Mouse (Mus musculus) kidney, embryonic 15.5 days (tissue): ENCODE measurements around the gene Gtf2h2. TPM values are rescaled to one million over a fixed set of nuclear protein-coding genes. Genes with fewer than 3 reads are reported as not detected.
"Not testable (repeated sequence)": the region's sequence is repeated elsewhere in the genome, so short reads cannot be mapped to it uniquely, and the experiment has no call there.

Source experiments
- ATAC-seq: fragments of 200-750 bp; cut with Nextera tagmentation; replicated peaks from 2 replicates; pipeline ENCODE4 v1.8.0; 2017; ENCODE audit warnings: moderate TSS enrichment; ENCODE audit not compliant: low FRiP score
- H3K27ac ChIP-seq: fragments of 300-500 bp; sonication (generic); 2 replicates; pipeline ENCODE4 v1.5.1; 2015; ENCODE audit warnings: mild to moderate bottlenecking, inconsistent platforms
- H3K27me3 ChIP-seq: fragments of 300-500 bp; sonication (generic); 2 replicates; pipeline ENCODE4 v1.6.1; 2015; ENCODE audit warnings: inconsistent platforms
- H3K36me3 ChIP-seq: fragments of 300-500 bp; sonication (generic); 2 replicates; pipeline ENCODE4 v1.6.1; 2015; ENCODE audit warnings: inconsistent platforms
- H3K4me1 ChIP-seq: fragments of 300-500 bp; sonication (generic); 2 replicates; pipeline ENCODE4 v1.6.1; 2015; ENCODE audit warnings: inconsistent platforms
- H3K4me2 ChIP-seq: fragments of 300-500 bp; sonication (generic); 2 replicates; pipeline ENCODE4 v1.6.1; 2015; ENCODE audit warnings: moderate library complexity, mild to moderate bottlenecking, inconsistent platforms
- H3K4me3 ChIP-seq: fragments of 300-500 bp; sonication (generic); replicated peaks from 2 replicates; pipeline ENCODE4 v1.5.1; 2015; ENCODE audit warnings: mild to moderate bottlenecking, inconsistent platforms
- H3K9ac ChIP-seq: fragments of 300-500 bp; sonication (generic); 2 replicates; pipeline ENCODE4 v1.6.1; 2015; ENCODE audit warnings: mild to moderate bottlenecking, inconsistent platforms
- H3K9me3 ChIP-seq: fragments of 300-500 bp; sonication (generic); replicated peaks from 2 replicates; pipeline ENCODE4 v1.6.1; 2016; ENCODE audit warnings: inconsistent platforms
- WGBS: fragments of 180-500 bp; shearing (Covaris S2); methylation state at CpG from one replicate; pipeline ENCODE4 v1.1.7; 2015; ENCODE audit warnings: mixed read lengths; 5-methylcytosine and 5-hydroxymethylcytosine counted together
- polyA plus RNA-seq: library from polyadenylated mRNA; unstranded; fragments of >200 nt; fragmentation: Nextera tagmentation; extraction: Ambion mirVana; gene quantifications from 2 replicates; pipeline ENCODE4 v1.2.1, GENCODE M21; 2015

The Gtf2h2 gene
- polyA plus RNA-seq, 1 experiment from 2014 or later, result 82.1 TPM

DNA sequence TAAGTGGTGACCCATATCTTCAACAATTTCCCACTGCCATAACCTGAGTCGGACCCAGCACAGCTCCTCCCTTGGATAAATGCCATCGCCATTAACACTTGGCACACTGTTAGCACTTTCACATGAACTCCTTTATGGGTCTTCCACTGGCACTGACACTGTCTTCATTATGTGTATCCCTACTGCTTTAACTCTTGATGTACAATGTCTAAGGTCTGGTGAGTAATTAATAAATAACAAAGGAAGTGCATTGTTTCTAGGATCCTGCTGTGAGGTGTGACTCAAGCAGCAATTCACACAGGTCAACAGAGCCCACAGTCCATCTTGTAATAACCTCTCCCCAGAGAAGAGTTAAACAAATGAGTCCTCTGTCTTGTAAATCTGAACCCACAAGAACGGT lies 31.0 kb downstream of the Gtf2h2 start:
- no peaks in the 10 kb centered on the region for H3K9me3 ChIP-seq
- H3K4me3 ChIP-seq, result no peak overlapping the region
- H3K9ac ChIP-seq, result no peak overlapping the region
- peaks cover 61% of the 10 kb centered on the region for H3K36me3 ChIP-seq
- ATAC-seq, result no peak
- WGBS, result 70% methylated on average over 3 of the region's 3 CpGs
- no peaks in the 10 kb centered on the region for H3K27me3 ChIP-seq
- H3K4me1 ChIP-seq, result no peaks in the 10 kb centered on the region
- no peak overlapping the region for H3K27ac ChIP-seq
- H3K4me2 ChIP-seq, result no peak overlapping the region

GRCm38 (mm10) chr13:100452415-100453127 lies 39.8 kb downstream of the Gtf2h2 start, which contains the start of gene Naip1:
Gene Naip1 (minus strand): TSS chr13:100452869.
- H3K4me1 ChIP-seq, H3K4me3 ChIP-seq, H3K36me3 ChIP-seq, H3K27me3 ChIP-seq, H3K9ac ChIP-seq, H3K4me2 ChIP-seq, H3K9me3 ChIP-seq, H3K27ac ChIP-seq, ATAC-seq: not testable (repeated sequence)
- 77% methylated on average over 8 of the region's 8 CpGs for WGBS

DNA sequence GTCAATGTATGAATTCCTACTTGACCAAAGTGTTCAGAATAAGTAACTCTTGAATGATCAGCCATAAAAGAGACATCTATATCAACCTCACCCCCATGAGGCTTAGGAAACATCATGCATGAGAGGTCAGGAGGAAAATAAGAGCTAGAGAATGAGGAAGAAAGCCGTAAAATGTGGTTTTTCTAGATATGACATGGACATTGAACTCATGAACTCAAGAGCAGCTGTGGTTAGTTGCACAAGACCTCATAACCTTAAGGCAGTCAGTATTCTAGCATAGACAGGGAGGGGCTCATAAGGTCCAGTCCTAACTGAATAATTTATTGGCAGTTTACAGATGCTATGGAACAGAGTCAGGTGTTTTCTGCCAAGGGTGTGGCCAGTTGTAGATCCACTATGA lies 42.9 kb downstream of the Gtf2h2 start:
- Histone ChIP-seq H3K4me2 (no peak overlapping the region), H3K27ac (no peak overlapping the region), H3K4me3 (no peak overlapping the region), H3K9ac (no peak overlapping the region), H3K9me3 (no peaks in the 10 kb centered on the region), H3K36me3 (no peaks in the 10 kb centered on the region), H3K27me3 (no peaks in the 10 kb centered on the region), H3K4me1 (no peaks in the 10 kb centered on the region)
- WGBS, result 72% methylated on average over 1 of the region's 1 CpGs
- no peak for ATAC-seq

GRCm38 (mm10) chr13:100440116-100440515 lies 52.3 kb downstream of the Gtf2h2 start:
- Histone ChIP-seq H3K27me3 (no peaks in the 10 kb centered on the region), H3K27ac (no peak overlapping the region), H3K9me3 (no peaks in the 10 kb centered on the region), H3K36me3 (no peaks in the 10 kb centered on the region), H3K4me3 (no peak overlapping the region), H3K4me2 (no peak overlapping the region), H3K9ac (no peak overlapping the region), H3K4me1 (no peaks in the 10 kb centered on the region)
- 72% methylated on average over 3 of the region's 3 CpGs for WGBS
- no peak for ATAC-seq

- no peaks in the 10 kb centered on the region for H3K4me1 ChIP-seq
Observed at GRCm38 (mm10) chr13:100438701-100439100, 53.7 kb downstream of the Gtf2h2 start.

GRCm38 (mm10) chr13:100437322-100437825 lies 55.0 kb downstream of the Gtf2h2 start:
- Histone ChIP-seq H3K27me3 (no peaks in the 10 kb centered on the region), H3K4me1 (no peaks in the 10 kb centered on the region), H3K4me3 (no peak overlapping the region), H3K9ac (no peak overlapping the region), H3K36me3 (no peaks in the 10 kb centered on the region), H3K9me3 (no peaks in the 10 kb centered on the region), H3K27ac (no peak overlapping the region), H3K4me2 (no peak overlapping the region)
- no peak for ATAC-seq
- 76% methylated on average over 3 of the region's 3 CpGs for WGBS

More at GRCm38 (mm10) chr13:100438701-100439100, 53.7 kb downstream of the Gtf2h2 start:
- H3K4me2 ChIP-seq, result no peak overlapping the region
- no peak overlapping the region for H3K4me3 ChIP-seq
- WGBS, result 50% methylated on average over 1 of the region's 1 CpGs
- H3K27ac ChIP-seq, result no peak overlapping the region
- no peaks in the 10 kb centered on the region for H3K27me3 ChIP-seq
- H3K9me3 ChIP-seq, result no peaks in the 10 kb centered on the region
- H3K9ac ChIP-seq, result no peak overlapping the region
- ATAC-seq, result no peak
- no peaks in the 10 kb centered on the region for H3K36me3 ChIP-seq

DNA sequence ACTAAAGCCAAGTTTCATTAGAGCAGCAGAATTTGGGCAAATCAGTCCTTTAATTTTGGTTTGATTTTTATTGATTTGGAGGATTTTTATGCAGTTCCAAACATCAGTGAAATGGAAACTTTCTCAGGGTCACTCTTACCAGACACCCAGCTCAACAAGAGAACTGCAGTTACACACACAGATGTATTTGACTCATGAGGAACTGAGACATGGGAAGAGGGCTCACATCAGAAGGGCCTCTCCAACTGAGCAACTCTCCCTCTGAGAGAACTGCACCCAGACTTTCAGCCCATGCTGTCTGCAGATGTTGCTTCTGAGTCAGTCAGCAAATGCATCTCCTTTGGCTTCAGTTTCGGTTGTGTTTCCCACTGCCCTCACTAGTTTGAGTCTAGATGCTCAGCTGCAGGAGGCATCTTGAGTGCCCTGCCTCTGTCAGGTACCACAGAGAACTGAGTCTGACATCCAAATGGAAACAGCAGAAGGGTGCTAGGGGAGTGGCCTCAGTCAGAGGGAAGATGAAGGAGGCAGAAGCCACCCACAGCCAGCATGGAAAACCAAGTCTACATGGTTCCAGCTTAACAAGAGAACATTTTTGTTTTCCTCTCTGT lies 55.7 kb downstream of the Gtf2h2 start:
- not testable (repeated sequence) for H3K4me2 ChIP-seq, H3K9me3 ChIP-seq, H3K27me3 ChIP-seq, H3K4me3 ChIP-seq, ATAC-seq, H3K9ac ChIP-seq, H3K4me1 ChIP-seq, H3K36me3 ChIP-seq, H3K27ac ChIP-seq
- WGBS, result 86% methylated on average over 1 of the region's 1 CpGs

DNA sequence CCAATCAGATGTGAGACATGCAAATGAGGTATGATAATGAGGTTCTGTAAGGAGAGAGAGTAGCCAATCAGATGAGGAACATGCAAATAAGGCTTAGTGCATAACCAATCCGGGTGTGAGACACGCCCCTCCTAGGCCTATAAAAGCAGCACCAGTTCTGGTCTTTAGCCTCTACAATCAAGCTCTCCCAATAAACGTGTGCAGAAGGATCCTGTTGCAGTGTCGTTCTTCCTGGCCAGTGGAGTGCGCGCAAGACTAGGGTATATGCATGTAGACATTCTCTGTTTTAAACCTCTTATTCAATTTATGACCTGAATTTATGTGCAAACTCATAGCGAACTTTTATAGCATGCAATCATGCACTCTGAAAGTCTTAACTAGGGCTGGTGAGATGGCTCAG lies 72.4 kb downstream of the Gtf2h2 start:
- 88% methylated on average over 7 of the region's 7 CpGs for WGBS
- not testable (repeated sequence) for H3K9me3 ChIP-seq, H3K27me3 ChIP-seq, H3K4me1 ChIP-seq, H3K4me2 ChIP-seq, H3K4me3 ChIP-seq, H3K9ac ChIP-seq, H3K36me3 ChIP-seq, ATAC-seq, H3K27ac ChIP-seq

GRCm38 (mm10) chr13:100414428-100414827 lies 78.0 kb downstream of the Gtf2h2 start:
- H3K4me1 ChIP-seq, result no peaks in the 10 kb centered on the region
- no peak overlapping the region for H3K4me3 ChIP-seq
- H3K36me3 ChIP-seq, result no peaks in the 10 kb centered on the region
- WGBS, result 76% methylated on average over 1 of the region's 1 CpGs
- no peaks in the 10 kb centered on the region for H3K27me3 ChIP-seq
- no peaks in the 10 kb centered on the region for H3K9me3 ChIP-seq
- no peak for ATAC-seq
- no peak overlapping the region for H3K27ac ChIP-seq
- H3K4me2 ChIP-seq, result no peak overlapping the region
- no peak overlapping the region for H3K9ac ChIP-seq

Other genes with a start within 250 kb of the Gtf2h2 start
- 0.59 and 0.69 TPM in 2 replicates for gene Naip5, start 246.3 kb downstream of the Gtf2h2 start, polyA plus RNA-seq
- gene Naip6, start 174.9 kb downstream of the Gtf2h2 start, polyA plus RNA-seq, result 0.21 and 0.37 TPM in 2 replicates
- gene Naip1, start 39.7 kb downstream of the Gtf2h2 start, polyA plus RNA-seq, result not detected in 2 replicates
- 26.1 and 27.4 TPM in 2 replicates for gene Ocln, start 60.1 kb upstream of the Gtf2h2 start, polyA plus RNA-seq
- 14.0 and 15.3 TPM in 2 replicates for gene Marveld2, start 124.4 kb upstream of the Gtf2h2 start, polyA plus RNA-seq
- gene Ak6, start 158.4 kb upstream of the Gtf2h2 start, polyA plus RNA-seq, result 268 and 298 TPM in 2 replicates
- gene Rad17, start 158.5 kb upstream of the Gtf2h2 start, polyA plus RNA-seq, result 21.0 and 24.0 TPM in 2 replicates
- 13.7 and 13.9 TPM in 2 replicates for gene Taf9, start 159.0 kb upstream of the Gtf2h2 start, polyA plus RNA-seq
- 6.3 and 8.0 TPM in 2 replicates for gene Ccdc125, start 177.1 kb upstream of the Gtf2h2 start, polyA plus RNA-seq
- 106 and 107 TPM in 2 replicates for gene Cdk7, start 238.4 kb upstream of the Gtf2h2 start, polyA plus RNA-seq